In the genomic region with DNA sequence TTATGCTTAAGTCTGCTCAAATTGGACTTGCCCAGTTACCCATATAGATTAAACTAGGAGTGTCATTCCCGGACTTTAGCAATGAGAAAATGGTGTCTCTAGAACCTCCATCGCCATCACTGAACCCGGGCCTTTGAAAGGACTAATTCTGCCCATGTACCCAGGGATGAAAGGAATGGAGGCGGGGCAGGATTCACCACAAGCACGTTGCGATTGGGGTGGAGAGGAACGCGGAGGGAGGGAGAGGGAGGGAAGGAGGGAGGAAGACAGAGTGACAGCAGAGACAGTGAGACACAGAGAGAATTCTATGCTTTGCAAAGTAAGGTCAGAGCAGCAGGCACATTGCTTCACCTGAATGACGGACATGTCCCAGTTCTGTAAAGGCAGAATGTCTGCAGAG, we compare ENCODE assay signal across 9 mouse cellular contexts. TPM values are rescaled to one million over a fixed set of nuclear protein-coding genes. Genes with fewer than 3 reads are reported as not detected.
DNase-seq lines count a peak whose midpoint lies in the region; ATAC-seq and TF ChIP-seq lines count a peak whose summit lies in the region.
"Had no signal": no experiment of that assay in that cellular context is flagged by ENCODE, and none has a peak within 500 bp of the region (broad histone marks: within the 10 kb centered on the region; RNA-seq: fewer than 3 reads in every experiment).

No protein-coding gene starts in this region.

- H3K9ac ChIP-seq in heart, embryonic 15.5 days: peak overlapping the region; percentile 41; the same call in 1 of the 2 replicates
- H3K9ac ChIP-seq in forebrain, postnatal 0 days: 0 out of 2 replicates have a peak overlapping the region, but pooled peaks have one; percentile 48

- H3K4me2 ChIP-seq in heart, embryonic 15.5 days: peak overlapping the region; percentile 92
- peak overlapping the region; percentile 95 for H3K4me2 ChIP-seq in forebrain, postnatal 0 days (ENCODE audit: low read depth)

- no peak for ATAC-seq in heart, embryonic 15.5 days (replicated peaks; ENCODE audit: insufficient number of reproducible peaks, insufficient read depth, low FRiP score, low read depth)
- ATAC-seq in forebrain, postnatal 0 days: no peak
- ATAC-seq in granulocyte monocyte progenitor cell, adult 5-6 weeks (replicated peaks; ENCODE audit: poor library complexity, severe bottlenecking): no peak

- H3K4me3 ChIP-seq in heart, embryonic 15.5 days: peak overlapping the region; percentile 49
- peak overlapping the region; percentile 46 for H3K4me3 ChIP-seq in forebrain, postnatal 0 days (ENCODE audit: low read depth, low read length)
- peak overlapping the region; percentile 66 for H3K4me3 ChIP-seq in midbrain, embryonic 10.5 days

- no peaks in the 10 kb centered on the region for H3K36me3 ChIP-seq in heart, embryonic 15.5 days
- no peaks in the 10 kb centered on the region for H3K36me3 ChIP-seq in forebrain, postnatal 0 days (ENCODE audit: insufficient read depth)
- no peaks in the 10 kb centered on the region for H3K36me3 ChIP-seq in midbrain, embryonic 10.5 days

- peaks cover 28% of the 10 kb centered on the region for H3K27me3 ChIP-seq in heart, embryonic 15.5 days
- H3K27me3 ChIP-seq in forebrain, postnatal 0 days (ENCODE audit: insufficient read depth, low read length): peaks cover 12% of the 10 kb centered on the region; the same call in 1 of the 2 replicates
- H3K27me3 ChIP-seq in midbrain, embryonic 10.5 days (ENCODE audit: low read depth, poor library complexity, severe bottlenecking): peaks cover 54% of the 10 kb centered on the region
- H3K27me3 ChIP-seq: CH12.LX had no signal

- H3K4me1 ChIP-seq in heart, embryonic 15.5 days (replicated peaks): peaks cover 12% of the 10 kb centered on the region
- peaks cover 5% of the 10 kb centered on the region; the same call in 1 of the 2 replicates for H3K4me1 ChIP-seq in forebrain, postnatal 0 days (ENCODE audit: insufficient read depth)
- peaks cover 12% of the 10 kb centered on the region for H3K4me1 ChIP-seq in midbrain, embryonic 10.5 days

- 6% methylated on average over 9 of the region's 9 CpGs for WGBS in heart, embryonic 15.5 days
- 3% methylated on average over 9 of the region's 9 CpGs for WGBS in forebrain, postnatal 0 days
- WGBS in midbrain, embryonic 10.5 days: 5% methylated on average over 9 of the region's 9 CpGs

- no peak for DNase-seq in heart, postnatal 4 days
- DNase-seq in brain, adult 2 months (ENCODE audit: low read depth, low spot score): peak; percentile 36
- no peak for DNase-seq in forebrain, postnatal 0 days
- peak; percentile 18 for DNase-seq in midbrain, embryonic 10.5 days (ENCODE audit: low spot score)
- DNase-seq in layer of hippocampus, adult 9-10 months (ENCODE audit: low spot score): no peak
- no peak for DNase-seq in thymus, postnatal 36 days

- TF ChIP-seq CTCF in forebrain, postnatal 0 days (IDR thresholded peaks at IDR 0.05; ENCODE audit: low read depth): no peak

- no peaks in the 10 kb centered on the region for H3K9me3 ChIP-seq in heart, embryonic 15.5 days (replicated peaks)
- no peaks in the 10 kb centered on the region for H3K9me3 ChIP-seq in forebrain, postnatal 0 days (ENCODE audit: low read length)
- no peaks in the 10 kb centered on the region for H3K9me3 ChIP-seq in midbrain, embryonic 10.5 days (replicated peaks)

- H3K27ac ChIP-seq in heart, embryonic 15.5 days: no peak overlapping the region
- H3K27ac ChIP-seq in forebrain, postnatal 0 days (ENCODE audit: low read depth, low read length): no peak overlapping the region
- peak overlapping the region; percentile 52; the same call in 1 of the 2 replicates for H3K27ac ChIP-seq in midbrain, embryonic 10.5 days (replicated peaks)

RNA-seq across cellular contexts. Expression of gene Gm19410, which starts 0.6 kb away (rescaled TPM):
- 0.06 and 0.11 TPM in 2 replicates for polyA plus RNA-seq in heart, embryonic 15.5 days (2015; fragmentation: Nextera tagmentation; extraction: Ambion mirVana)
- total RNA-seq in heart, postnatal 4 days (2021): under 1 TPM; 0.43 to 0.60 TPM
- 1.8 and 2.9 TPM in 2 replicates for total RNA-seq in forebrain, postnatal 0 days (2014; rRNA removed)
- 0.43 and 0.47 TPM in 2 replicates for polyA plus RNA-seq in forebrain, postnatal 0 days (2015; fragmentation: Nextera tagmentation; extraction: Ambion mirVana)
- not detected in 2 replicates for polyA plus RNA-seq in midbrain, embryonic 10.5 days (2016; fragmentation: Nextera tagmentation; extraction: Ambion mirVana)
- total RNA-seq in granulocyte monocyte progenitor cell, adult 5-6 weeks (2014; fragmentation: Nextera tagmentation): not detected in 2 replicates
- not detected in 2 replicates for total RNA-seq in granulocyte monocyte progenitor cell, adult 5-6 weeks (2017)
- total RNA-seq: CH12.LX had no signal

Comparison
In these comparisons a context has a peak if more than half of its experiments do, and no peak if none do; other contexts are left out.
1. DNase-seq: peak in brain, adult 2 months (single experiment) and midbrain, embryonic 10.5 days (single experiment); none in heart, postnatal 4 days (single experiment), forebrain, postnatal 0 days (single experiment), layer of hippocampus, adult 9-10 months (single experiment) and thymus, postnatal 36 days (0 of 2).
2. Peak in every context shown above with its lines, with median percentiles within 50 percentile points of each other: H3K4me3 ChIP-seq.